Mouse (Mus musculus) lung, adult 18-20 months (tissue): Measurements from ENCODE around the gene Gulp1.

Experiments used
- DNase-seq, 2 experiments: peaks; one replicate each; pipeline ENCODE4 v3.0.0; 2022; ENCODE audit warnings: mixed read lengths in 2 of 2

Gulp1 gene

GRCm38 (mm10) chr1:44551461-44552370 is at the start of gene Gulp1:
TSS of gene Gulp1 (plus strand) at chr1:44551511.
- peak; percentile 64 to 69 for DNase-seq

- no peak for DNase-seq
These were observed 1.1 kb upstream of the Gulp1 start for GRCm38 (mm10) chr1:44550261-44550660.

GRCm38 (mm10) chr1:44552371-44552841 is 1.1 kb downstream of the Gulp1 start:
- peak; percentile 54 to 57 for DNase-seq

GRCm38 (mm10) chr1:44553166-44553898 is 2.0 kb downstream of the Gulp1 start:
- DNase-seq, result peak in 1 of 2 experiments; percentile 33

- no peak for DNase-seq
These were observed 16.1 kb downstream of the Gulp1 start for GRCm38 (mm10) chr1:44567431-44567830.

- no peak for DNase-seq
These were observed 17.0 kb downstream of the Gulp1 start for GRCm38 (mm10) chr1:44568296-44568695.

- no peak for DNase-seq
These were observed 24.7 kb downstream of the Gulp1 start for GRCm38 (mm10) chr1:44576001-44576400.

GRCm38 (mm10) chr1:44576610-44577009 is 25.3 kb downstream of the Gulp1 start:
- DNase-seq, result no peak

GRCm38 (mm10) chr1:44580390-44580789 is 29.1 kb downstream of the Gulp1 start:
- no peak for DNase-seq

GRCm38 (mm10) chr1:44584886-44585385 is 33.6 kb downstream of the Gulp1 start:
- DNase-seq, result no peak

GRCm38 (mm10) chr1:44591742-44592141 is 40.4 kb downstream of the Gulp1 start:
- DNase-seq, result no peak

- no peak for DNase-seq
These were observed 41.8 kb downstream of the Gulp1 start for GRCm38 (mm10) chr1:44593109-44593508.

- DNase-seq, result no peak
These were observed 47.0 kb downstream of the Gulp1 start for GRCm38 (mm10) chr1:44598312-44598711.

GRCm38 (mm10) chr1:44613294-44614041 is 62.2 kb downstream of the Gulp1 start:
- DNase-seq, result no peak

- no peak for DNase-seq
These were observed 67.4 kb downstream of the Gulp1 start for GRCm38 (mm10) chr1:44618751-44619150.

- DNase-seq, result no peak
These were observed 83.2 kb downstream of the Gulp1 start for GRCm38 (mm10) chr1:44634481-44634880.

GRCm38 (mm10) chr1:44645678-44646276 is 94.5 kb downstream of the Gulp1 start:
- DNase-seq, result no peak

GRCm38 (mm10) chr1:44678974-44679373 is 127.7 kb downstream of the Gulp1 start:
- no peak for DNase-seq

- no peak for DNase-seq
These were observed 128.1 kb downstream of the Gulp1 start for GRCm38 (mm10) chr1:44679415-44679814.

- DNase-seq, result no peak
These were observed 131.2 kb downstream of the Gulp1 start for GRCm38 (mm10) chr1:44682556-44682955.

GRCm38 (mm10) chr1:44683723-44684122 is 132.4 kb downstream of the Gulp1 start:
- DNase-seq, result no peak

GRCm38 (mm10) chr1:44720785-44721410 is 169.6 kb downstream of the Gulp1 start:
- no peak for DNase-seq
